Mouse (Mus musculus) forebrain, embryonic 10.5 days (tissue): Measurements from ENCODE around the gene Morc1. TPM values are rescaled to one million over a fixed set of nuclear protein-coding genes. Genes with fewer than 3 reads are reported as not detected.

Experiments used
- DNase-seq: peaks from one replicate; pipeline ENCODE4 v3.0.0-alpha.2; 2017; ENCODE audit warnings: low spot score; ENCODE audit errors: extremely low spot score
- H3K27ac ChIP-seq: fragments of 300-500 bp; sonication (generic); 2 replicates; pipeline ENCODE4 v1.5.1; 2016; ENCODE audit warnings: mild to moderate bottlenecking
- H3K27me3 ChIP-seq: fragments of 300-500 bp; sonication (generic); 2 replicates; pipeline ENCODE4 v1.6.1; 2016; ENCODE audit warnings: mild to moderate bottlenecking; ENCODE audit not compliant: poor library complexity, severe bottlenecking
- H3K36me3 ChIP-seq: fragments of 300-500 bp; sonication (generic); replicated peaks from 2 replicates; pipeline ENCODE4 v1.6.1; 2016; ENCODE audit warnings: mild to moderate bottlenecking, moderate library complexity
- H3K4me1 ChIP-seq: fragments of 300-500 bp; sonication (generic); 2 replicates; pipeline ENCODE4 v1.6.1; 2016
- H3K4me3 ChIP-seq: fragments of 300-500 bp; sonication (generic); 2 replicates; pipeline ENCODE4 v1.5.1; 2016; ENCODE audit warnings: mild to moderate bottlenecking, moderate library complexity
- H3K9me3 ChIP-seq: fragments of 300-500 bp; sonication (generic); 2 replicates; pipeline ENCODE4 v1.6.1; 2016; ENCODE audit warnings: mild to moderate bottlenecking, moderate library complexity
- WGBS: fragments of 180-500 bp; shearing (Covaris S2); methylation state at CpG from one replicate; pipeline ENCODE4 v1.1.7; 2016; 5-methylcytosine and 5-hydroxymethylcytosine counted together
- polyA plus RNA-seq: library from polyadenylated mRNA; unstranded; fragments of >200 nt; fragmentation: Nextera tagmentation; extraction: Ambion mirVana; gene quantifications from 2 replicates; pipeline ENCODE4 v1.2.1, GENCODE M21; 2016

The Morc1 gene
- polyA plus RNA-seq = not detected in 2 replicates

- no peak within 1 kb of the TSS for H3K27ac ChIP-seq
- no peaks in the 10 kb centered on the region for H3K27me3 ChIP-seq
- H3K36me3 ChIP-seq = no peaks in the 10 kb centered on the region
- WGBS = 93% methylated on average over 15 of the region's 15 CpGs
- H3K4me3 ChIP-seq = no peak within 1 kb of the TSS
- no peaks in the 10 kb centered on the region for H3K4me1 ChIP-seq
- DNase-seq = no peak
- no peaks in the 10 kb centered on the region for H3K9me3 ChIP-seq
Observed at GRCm38 (mm10) chr16:48431027-48431426, at the start of gene Morc1. Gene Morc1, plus strand, starts transcription at chr16:48431237.

GRCm38 (mm10) chr16:48383582-48384257 is 47.3 kb upstream of the Morc1 start:
- no peak for DNase-seq
- H3K4me3 ChIP-seq = no peak overlapping the region
- H3K27ac ChIP-seq = no peak overlapping the region
- no peaks in the 10 kb centered on the region for H3K27me3 ChIP-seq
- WGBS = 90% methylated on average over 2 of the region's 3 CpGs
- H3K36me3 ChIP-seq = no peaks in the 10 kb centered on the region
- H3K9me3 ChIP-seq = no peaks in the 10 kb centered on the region
- H3K4me1 ChIP-seq = no peaks in the 10 kb centered on the region

GRCm38 (mm10) chr16:48386982-48387381 is 44.1 kb upstream of the Morc1 start:
- Histone ChIP-seq H3K4me1 (no peaks in the 10 kb centered on the region), H3K27me3 (no peaks in the 10 kb centered on the region), H3K9me3 (no peaks in the 10 kb centered on the region), H3K4me3 (no peak overlapping the region), H3K36me3 (no peaks in the 10 kb centered on the region), H3K27ac (no peak overlapping the region)
- DNase-seq = no peak
- WGBS = 87% methylated on average over 2 of the region's 2 CpGs

- Histone ChIP-seq H3K4me1 (no peaks in the 10 kb centered on the region), H3K27ac (no peak overlapping the region), H3K9me3 (no peaks in the 10 kb centered on the region), H3K36me3 (no peaks in the 10 kb centered on the region), H3K27me3 (no peaks in the 10 kb centered on the region), H3K4me3 (no peak overlapping the region)
- WGBS = 94% methylated on average over 2 of the region's 2 CpGs
- no peak for DNase-seq
Observed at GRCm38 (mm10) chr16:48395278-48395677, 35.8 kb upstream of the Morc1 start.

GRCm38 (mm10) chr16:48402963-48403362 is 28.1 kb upstream of the Morc1 start:
- DNase-seq = no peak
- no peaks in the 10 kb centered on the region for H3K9me3 ChIP-seq
- H3K27ac ChIP-seq = no peak overlapping the region
- no peaks in the 10 kb centered on the region for H3K27me3 ChIP-seq
- no peaks in the 10 kb centered on the region for H3K4me1 ChIP-seq
- H3K36me3 ChIP-seq = no peaks in the 10 kb centered on the region
- no peak overlapping the region for H3K4me3 ChIP-seq
- WGBS = 90% methylated on average over 4 of the region's 4 CpGs

- no peak for DNase-seq
- no peaks in the 10 kb centered on the region for H3K9me3 ChIP-seq
- H3K36me3 ChIP-seq = no peaks in the 10 kb centered on the region
- H3K27ac ChIP-seq = no peak overlapping the region
- WGBS = 88% methylated on average over 3 of the region's 3 CpGs
- H3K4me3 ChIP-seq = no peak overlapping the region
- H3K4me1 ChIP-seq = no peaks in the 10 kb centered on the region
- no peaks in the 10 kb centered on the region for H3K27me3 ChIP-seq
Observed at GRCm38 (mm10) chr16:48403423-48403822, 27.6 kb upstream of the Morc1 start.

GRCm38 (mm10) chr16:48404009-48404408 is 27.0 kb upstream of the Morc1 start:
- no peak overlapping the region for H3K27ac ChIP-seq
- no peaks in the 10 kb centered on the region for H3K27me3 ChIP-seq
- H3K4me1 ChIP-seq = no peaks in the 10 kb centered on the region
- DNase-seq = no peak
- no peak overlapping the region for H3K4me3 ChIP-seq
- no peaks in the 10 kb centered on the region for H3K36me3 ChIP-seq
- H3K9me3 ChIP-seq = no peaks in the 10 kb centered on the region

- Histone ChIP-seq H3K4me1 (no peaks in the 10 kb centered on the region), H3K36me3 (no peaks in the 10 kb centered on the region), H3K27ac (no peak overlapping the region), H3K4me3 (no peak overlapping the region), H3K27me3 (no peaks in the 10 kb centered on the region), H3K9me3 (no peaks in the 10 kb centered on the region)
- no peak for DNase-seq
- 86% methylated on average over 10 of the region's 10 CpGs for WGBS
Observed at GRCm38 (mm10) chr16:48405674-48406403, 25.2 kb upstream of the Morc1 start.

- Histone ChIP-seq H3K4me3 (no peak overlapping the region), H3K36me3 (no peaks in the 10 kb centered on the region), H3K9me3 (no peaks in the 10 kb centered on the region), H3K27me3 (no peaks in the 10 kb centered on the region), H3K27ac (no peak overlapping the region), H3K4me1 (no peaks in the 10 kb centered on the region)
- WGBS = 77% methylated on average over 7 of the region's 7 CpGs
- no peak for DNase-seq
Observed at GRCm38 (mm10) chr16:48409580-48409979, 21.5 kb upstream of the Morc1 start.

GRCm38 (mm10) chr16:48410125-48410524 is 20.9 kb upstream of the Morc1 start:
- no peak overlapping the region for H3K27ac ChIP-seq
- no peak for DNase-seq
- H3K4me1 ChIP-seq = no peaks in the 10 kb centered on the region
- H3K9me3 ChIP-seq = no peaks in the 10 kb centered on the region
- no peaks in the 10 kb centered on the region for H3K36me3 ChIP-seq
- no peaks in the 10 kb centered on the region for H3K27me3 ChIP-seq
- H3K4me3 ChIP-seq = no peak overlapping the region
- WGBS = 80% methylated on average over 3 of the region's 3 CpGs

GRCm38 (mm10) chr16:48412246-48412645 is 18.8 kb upstream of the Morc1 start, which contains the start of gene Gm5485:
Gene Gm5485, minus strand, starts transcription at chr16:48412416.
- no peak within 1 kb of the TSS for H3K27ac ChIP-seq

GRCm38 (mm10) chr16:48418557-48418956 is 12.5 kb upstream of the Morc1 start:
- H3K27me3 ChIP-seq = no peaks in the 10 kb centered on the region
- H3K4me1 ChIP-seq = no peaks in the 10 kb centered on the region
- H3K4me3 ChIP-seq = no peak overlapping the region
- H3K27ac ChIP-seq = no peak overlapping the region
- no peaks in the 10 kb centered on the region for H3K9me3 ChIP-seq
- no peak for DNase-seq
- no peaks in the 10 kb centered on the region for H3K36me3 ChIP-seq
- 82% methylated on average over 3 of the region's 3 CpGs for whole genome bisulfite sequencing

More at GRCm38 (mm10) chr16:48412246-48412645, 18.8 kb upstream of the Morc1 start, which contains the start of gene Gm5485:
- H3K36me3 ChIP-seq = no peaks in the 10 kb centered on the region
- no peaks in the 10 kb centered on the region for H3K27me3 ChIP-seq
- no peak within 1 kb of the TSS for H3K4me3 ChIP-seq
- H3K9me3 ChIP-seq = no peaks in the 10 kb centered on the region
- WGBS = 86% methylated on average over 1 of the region's 1 CpGs
- no peaks in the 10 kb centered on the region for H3K4me1 ChIP-seq
- no peak for DNase-seq

- no peaks in the 10 kb centered on the region for H3K9me3 ChIP-seq
- H3K27ac ChIP-seq = no peak overlapping the region
- H3K27me3 ChIP-seq = no peaks in the 10 kb centered on the region
- no peaks in the 10 kb centered on the region for H3K36me3 ChIP-seq
- no peak overlapping the region for H3K4me3 ChIP-seq
- H3K4me1 ChIP-seq = no peaks in the 10 kb centered on the region
- no peak for DNase-seq
- 87% methylated on average over 2 of the region's 2 CpGs for WGBS
Observed at GRCm38 (mm10) chr16:48419035-48419434, 12.0 kb upstream of the Morc1 start.
